Mouse (Mus musculus) hindbrain, embryonic 14.5 days (tissue): ENCODE results near the gene Zfpm1. TPM values are rescaled to one million over a fixed set of nuclear protein-coding genes. Genes with fewer than 3 reads are reported as not detected.

ENCODE experiments used
- ATAC-seq: fragments of 200-750 bp; cut with Nextera tagmentation; 2 replicates; pipeline ENCODE4 v1.8.0; 2017; ENCODE audit warnings: moderate number of reproducible peaks, mild to moderate bottlenecking, moderate TSS enrichment, moderate library complexity; ENCODE audit not compliant: low FRiP score
- DNase-seq: peaks from one replicate; pipeline ENCODE4 v3.0.0-alpha.2; 2015; ENCODE audit warnings: low spot score
- H3K27ac ChIP-seq: fragments of 300-500 bp; sonication (generic); 2 replicates; pipeline ENCODE4 v1.5.1; 2014; ENCODE audit warnings: mild to moderate bottlenecking, moderate library complexity
- H3K27me3 ChIP-seq: fragments of 300-500 bp; sonication (generic); 2 replicates; pipeline ENCODE4 v1.6.1; 2014; ENCODE audit warnings: mild to moderate bottlenecking, low read length, mixed read lengths; ENCODE audit not compliant: control insufficient read depth, insufficient read depth
- H3K36me3 ChIP-seq: fragments of 300-500 bp; sonication (generic); replicated peaks from 2 replicates; pipeline ENCODE4 v1.6.1; 2014; ENCODE audit not compliant: control insufficient read depth, insufficient read depth
- H3K4me1 ChIP-seq: fragments of 300-500 bp; sonication (generic); replicated peaks from 2 replicates; pipeline ENCODE4 v1.6.1; 2014; ENCODE audit warnings: antibody characterized with exemption, low read length, mixed read lengths; ENCODE audit not compliant: control insufficient read depth, insufficient read depth
- H3K4me2 ChIP-seq: fragments of 300-500 bp; sonication (generic); replicated peaks from 2 replicates; pipeline ENCODE4 v1.6.1; 2014; ENCODE audit warnings: mild to moderate bottlenecking, moderate library complexity
- H3K4me3 ChIP-seq: fragments of 300-500 bp; sonication (generic); replicated peaks from 2 replicates; pipeline ENCODE4 v1.5.1; 2014; ENCODE audit warnings: mild to moderate bottlenecking, low read length
- H3K9ac ChIP-seq: fragments of 300-500 bp; sonication (generic); 2 replicates; pipeline ENCODE4 v1.6.1; 2014
- H3K9me3 ChIP-seq: fragments of 300-500 bp; sonication (generic); 2 replicates; pipeline ENCODE4 v1.6.1; 2016; ENCODE audit warnings: low read length; ENCODE audit not compliant: control insufficient read depth
- WGBS: fragments of 180-500 bp; shearing (Covaris S2); extraction: QIAGEN DNeasy Blood & Tissue Kit; methylation state at CpG from one replicate; pipeline ENCODE4 v1.1.7; 2014; 5-methylcytosine and 5-hydroxymethylcytosine counted together
- polyA plus RNA-seq: library from polyadenylated mRNA; unstranded; fragments of >200 nt; fragmentation: Nextera tagmentation; extraction: Ambion mirVana; gene quantifications from 2 replicates; pipeline ENCODE4 v1.2.1, GENCODE M21; 2014

Zfpm1 gene
- polyA plus RNA-seq, 1 experiment from 2014 or later, result 2.0 TPM

GRCm38 (mm10) chr8:122371706-122372105 is 89.8 kb downstream of the Zfpm1 start:
- no peak overlapping the region for H3K9ac ChIP-seq
- DNase-seq, result no peak
- no peaks in the 10 kb centered on the region for H3K27me3 ChIP-seq
- H3K36me3 ChIP-seq, result no peaks in the 10 kb centered on the region
- no peak overlapping the region for H3K27ac ChIP-seq
- 74% methylated on average over 6 of the region's 6 CpGs for WGBS
- no peaks in the 10 kb centered on the region for H3K9me3 ChIP-seq
- peaks cover 6% of the 10 kb centered on the region; the same call in 1 of the 2 replicates for H3K4me1 ChIP-seq
- H3K4me2 ChIP-seq, result no peak overlapping the region
- H3K4me3 ChIP-seq, result no peak overlapping the region
- ATAC-seq, result no peak

- Histone ChIP-seq H3K36me3 (peaks cover 10% of the 10 kb centered on the region), H3K4me3 (no peak overlapping the region), H3K9ac (no peak overlapping the region), H3K27me3 (no peaks in the 10 kb centered on the region), H3K9me3 (no peaks in the 10 kb centered on the region), H3K27ac (no peak overlapping the region), H3K4me2 (no peak overlapping the region; the same call in 1 of the 2 replicates), H3K4me1 (peaks cover 19% of the 10 kb centered on the region)
- WGBS, result 95% methylated on average over 7 of the region's 7 CpGs
- DNase-seq, result no peak
- no peak for ATAC-seq
Measured at GRCm38 (mm10) chr8:122375320-122375719, 93.4 kb downstream of the Zfpm1 start.

GRCm38 (mm10) chr8:122375751-122376364 is 93.9 kb downstream of the Zfpm1 start:
- peak overlapping the region; percentile 78 for H3K4me3 ChIP-seq
- peak overlapping the region; percentile 63 for H3K9ac ChIP-seq
- ATAC-seq (peak; percentile 10; the same call in 1 of the 2 replicates), DNase-seq (no peak)
- peak overlapping the region; percentile 72 for H3K27ac ChIP-seq
- WGBS, result 29% methylated on average over 13 of the region's 13 CpGs
- no peaks in the 10 kb centered on the region for H3K27me3 ChIP-seq
- no peaks in the 10 kb centered on the region for H3K9me3 ChIP-seq
- H3K4me1 ChIP-seq, result peaks cover 19% of the 10 kb centered on the region
- H3K36me3 ChIP-seq, result peaks cover 16% of the 10 kb centered on the region
- H3K4me2 ChIP-seq, result peak overlapping the region; percentile 68

GRCm38 (mm10) chr8:122376365-122377231 is 94.7 kb downstream of the Zfpm1 start, which contains the start of gene Zc3h18:
Zc3h18 (plus strand) TSS chr8:122376609.
- Histone ChIP-seq H3K36me3 (peaks cover 19% of the 10 kb centered on the region), H3K27me3 (no peaks in the 10 kb centered on the region), H3K9ac (peak within 1 kb of the TSS; percentile 74), H3K27ac (peak within 1 kb of the TSS; percentile 91), H3K4me1 (peaks cover 19% of the 10 kb centered on the region), H3K4me2 (peak within 1 kb of the TSS; percentile 88), H3K4me3 (peak within 1 kb of the TSS; percentile 78), H3K9me3 (no peaks in the 10 kb centered on the region)
- DNase-seq (peak; percentile 100), ATAC-seq (peak; percentile 94)
- under 1% methylated on average over 90 of the region's 107 CpGs for WGBS

- H3K4me1 ChIP-seq, result peaks cover 3% of the 10 kb centered on the region
- WGBS, result 88% methylated on average over 4 of the region's 4 CpGs
- H3K9ac ChIP-seq, result no peak overlapping the region
- no peak overlapping the region for H3K4me2 ChIP-seq
- no peak overlapping the region for H3K27ac ChIP-seq
- H3K27me3 ChIP-seq, result no peaks in the 10 kb centered on the region
- H3K4me3 ChIP-seq, result no peak overlapping the region
- ATAC-seq (no peak; the same call in 1 of the 2 replicates), DNase-seq (no peak)
- H3K36me3 ChIP-seq, result peaks cover 68% of the 10 kb centered on the region
- H3K9me3 ChIP-seq, result no peaks in the 10 kb centered on the region
Measured at GRCm38 (mm10) chr8:122383039-122383438, 101.1 kb downstream of the Zfpm1 start.

Other genes starting within 250 kb of the Zfpm1 start
- 0.21 TPM in 1 of 2 replicates, not detected in the other for gene Trhr2, start 78.6 kb downstream of the Zfpm1 start, polyA plus RNA-seq
- gene Zc3h18, start 94.5 kb downstream of the Zfpm1 start, polyA plus RNA-seq, result 22.9 and 23.4 TPM in 2 replicates
- not detected in 2 replicates for gene Il17c, start 139.9 kb downstream of the Zfpm1 start, polyA plus RNA-seq
- gene Cyba, start 150.8 kb downstream of the Zfpm1 start, polyA plus RNA-seq, result 35.7 and 44.3 TPM in 2 replicates
- gene Mvd, start 161.3 kb downstream of the Zfpm1 start, polyA plus RNA-seq, result 61.3 and 75.6 TPM in 2 replicates
- not detected in 2 replicates for gene Snai3, start 178.6 kb downstream of the Zfpm1 start, polyA plus RNA-seq
- 31.6 and 32.6 TPM in 2 replicates for gene Rnf166, start 193.9 kb downstream of the Zfpm1 start, polyA plus RNA-seq
- 77.8 and 80.2 TPM in 2 replicates for gene Ctu2, start 194.0 kb downstream of the Zfpm1 start, polyA plus RNA-seq